Mouse (Mus musculus) heart, embryonic 13.5 days (tissue): ENCODE results near the gene Tmem268. TPM values are rescaled to one million over a fixed set of nuclear protein-coding genes. Genes with fewer than 3 reads are reported as not detected.

ENCODE experiments used
- ATAC-seq: fragments of 200-750 bp; cut with Nextera tagmentation; 2 replicates; pipeline ENCODE4 v1.8.0; 2017; ENCODE audit warnings: moderate TSS enrichment; ENCODE audit not compliant: insufficient number of reproducible peaks, low FRiP score, low TSS enrichment; ENCODE audit errors: extremely low read depth
- H3K27ac ChIP-seq: fragments of 300-500 bp; sonication (generic); replicated peaks from 2 replicates; pipeline ENCODE4 v1.5.1; 2015; ENCODE audit warnings: moderate library complexity, mild to moderate bottlenecking, inconsistent platforms
- H3K27me3 ChIP-seq: fragments of 300-500 bp; sonication (generic); replicated peaks from 2 replicates; pipeline ENCODE4 v1.6.1; 2015; ENCODE audit warnings: mild to moderate bottlenecking, inconsistent platforms
- H3K36me3 ChIP-seq: fragments of 300-500 bp; sonication (generic); 2 replicates; pipeline ENCODE4 v1.6.1; 2015; ENCODE audit warnings: mild to moderate bottlenecking, inconsistent platforms
- H3K4me1 ChIP-seq: fragments of 300-500 bp; sonication (generic); 2 replicates; pipeline ENCODE4 v1.6.1; 2015; ENCODE audit warnings: inconsistent platforms
- H3K4me2 ChIP-seq: fragments of 300-500 bp; sonication (generic); 2 replicates; pipeline ENCODE4 v1.6.1; 2015; ENCODE audit warnings: inconsistent platforms, mild to moderate bottlenecking, moderate library complexity
- H3K4me3 ChIP-seq: fragments of 300-500 bp; sonication (generic); 2 replicates; pipeline ENCODE4 v1.5.1; 2015; ENCODE audit warnings: moderate library complexity, mild to moderate bottlenecking, inconsistent platforms
- H3K9ac ChIP-seq: fragments of 300-500 bp; sonication (generic); 2 replicates; pipeline ENCODE4 v1.6.1; 2015; ENCODE audit warnings: inconsistent platforms, mild to moderate bottlenecking, moderate library complexity
- H3K9me3 ChIP-seq: fragments of 300-500 bp; sonication (generic); 2 replicates; pipeline ENCODE4 v1.6.1; 2016; ENCODE audit warnings: inconsistent platforms
- WGBS: fragments of 180-500 bp; shearing (Covaris S2); methylation state at CpG from one replicate; pipeline ENCODE4 v1.1.7; 2015; ENCODE audit warnings: mixed read lengths; 5-methylcytosine and 5-hydroxymethylcytosine counted together
- polyA plus RNA-seq: library from polyadenylated mRNA; unstranded; fragments of >200 nt; fragmentation: Nextera tagmentation; extraction: Ambion mirVana; gene quantifications from 2 replicates; pipeline ENCODE4 v1.2.1, GENCODE M21; 2015

Gene Tmem268
- polyA plus RNA-seq, 1 experiment from 2014 or later: 4.0 TPM

GRCm38 (mm10) chr4:63557124-63558059 lies 1.2 kb upstream of the Tmem268 start:
- Histone ChIP-seq H3K9me3 (no peaks in the 10 kb centered on the region), H3K36me3 (peaks cover 32% of the 10 kb centered on the region), H3K4me1 (peaks cover 41% of the 10 kb centered on the region), H3K9ac (peak overlapping the region; percentile 90; the same call in 1 of the 2 replicates), H3K4me2 (peak overlapping the region; percentile 87), H3K4me3 (peak overlapping the region; percentile 76; the same call in 1 of the 2 replicates), H3K27ac (peak overlapping the region; percentile 62), H3K27me3 (no peaks in the 10 kb centered on the region)
- no peak for ATAC-seq
- WGBS: 26% methylated on average over 16 of the region's 16 CpGs

GRCm38 (mm10) chr4:63559127-63559697 lies 631 bp downstream of the Tmem268 start:
- Histone ChIP-seq H3K4me1 (peaks cover 43% of the 10 kb centered on the region), H3K9ac (peak overlapping the region; percentile 90), H3K4me3 (peak overlapping the region; percentile 76), H3K27me3 (no peaks in the 10 kb centered on the region), H3K9me3 (no peaks in the 10 kb centered on the region), H3K27ac (peak overlapping the region; percentile 33; the same call in 1 of the 2 replicates), H3K36me3 (peaks cover 19% of the 10 kb centered on the region), H3K4me2 (peak overlapping the region; percentile 87)
- no peak for ATAC-seq
- WGBS: 40% methylated on average over 9 of the region's 9 CpGs

GRCm38 (mm10) chr4:63560079-63560478 lies 1.5 kb downstream of the Tmem268 start:
- ATAC-seq: no peak
- 0 out of 2 replicates have a peak overlapping the region, but pooled peaks have one; percentile 33 for H3K27ac ChIP-seq
- H3K27me3 ChIP-seq: no peaks in the 10 kb centered on the region
- H3K4me2 ChIP-seq: peak overlapping the region; percentile 87
- peaks cover 43% of the 10 kb centered on the region for H3K4me1 ChIP-seq
- peaks cover 10% of the 10 kb centered on the region for H3K36me3 ChIP-seq
- H3K9me3 ChIP-seq: no peaks in the 10 kb centered on the region
- H3K9ac ChIP-seq: 0 out of 2 replicates have a peak overlapping the region, but pooled peaks have one; percentile 28
- no peak overlapping the region for H3K4me3 ChIP-seq
- 53% methylated on average over 8 of the region's 8 CpGs for WGBS

GRCm38 (mm10) chr4:63561861-63562675 lies 3.5 kb downstream of the Tmem268 start:
- Histone ChIP-seq H3K9me3 (no peaks in the 10 kb centered on the region), H3K27ac (no peak overlapping the region)

GRCm38 (mm10) chr4:63562742-63563141 lies 4.2 kb downstream of the Tmem268 start:
- Histone ChIP-seq H3K9me3 (no peaks in the 10 kb centered on the region), H3K4me3 (no peak overlapping the region), H3K4me1 (peaks cover 27% of the 10 kb centered on the region), H3K4me2 (no peak overlapping the region), H3K9ac (no peak overlapping the region), H3K36me3 (peaks cover 12% of the 10 kb centered on the region), H3K27ac (no peak overlapping the region), H3K27me3 (no peaks in the 10 kb centered on the region)
- 69% methylated on average over 4 of the region's 4 CpGs for WGBS
- no peak for ATAC-seq

More at GRCm38 (mm10) chr4:63561861-63562675, 3.5 kb downstream of the Tmem268 start:
- WGBS: 66% methylated on average over 7 of the region's 7 CpGs
- H3K4me3 ChIP-seq: no peak overlapping the region
- H3K4me1 ChIP-seq: peaks cover 34% of the 10 kb centered on the region
- no peaks in the 10 kb centered on the region for H3K27me3 ChIP-seq
- H3K4me2 ChIP-seq: no peak overlapping the region
- no peak overlapping the region; the same call in 1 of the 2 replicates for H3K9ac ChIP-seq
- no peak for ATAC-seq
- H3K36me3 ChIP-seq: peaks cover 12% of the 10 kb centered on the region

GRCm38 (mm10) chr4:63567712-63568390 lies 9.3 kb downstream of the Tmem268 start:
- H3K9me3 ChIP-seq: no peaks in the 10 kb centered on the region
- no peak; the same call in 1 of the 2 replicates for ATAC-seq
- H3K27ac ChIP-seq: no peak overlapping the region
- no peak overlapping the region for H3K9ac ChIP-seq
- WGBS: 61% methylated on average over 10 of the region's 10 CpGs
- H3K27me3 ChIP-seq: no peaks in the 10 kb centered on the region
- peaks cover 11% of the 10 kb centered on the region; the same call in 1 of the 2 replicates for H3K4me1 ChIP-seq
- no peak overlapping the region for H3K4me3 ChIP-seq
- no peak overlapping the region for H3K4me2 ChIP-seq
- peaks cover 18% of the 10 kb centered on the region for H3K36me3 ChIP-seq

- no peak overlapping the region for H3K4me3 ChIP-seq
- H3K27ac ChIP-seq: no peak overlapping the region
- peaks cover 11% of the 10 kb centered on the region; the same call in 1 of the 2 replicates for H3K4me1 ChIP-seq
- H3K9ac ChIP-seq: no peak overlapping the region
- no peak for ATAC-seq
- peaks cover 28% of the 10 kb centered on the region for H3K36me3 ChIP-seq
- H3K9me3 ChIP-seq: 0 out of 2 replicates have a peak, but pooled peaks cover 7% of the 10 kb centered on the region
- 78% methylated on average over 8 of the region's 8 CpGs for WGBS
- no peaks in the 10 kb centered on the region for H3K27me3 ChIP-seq
- H3K4me2 ChIP-seq: no peak overlapping the region
Measured at GRCm38 (mm10) chr4:63569322-63569721, 10.7 kb downstream of the Tmem268 start.

- Histone ChIP-seq H3K36me3 (peaks cover 28% of the 10 kb centered on the region), H3K9ac (no peak overlapping the region), H3K27ac (no peak overlapping the region), H3K4me1 (peaks cover 11% of the 10 kb centered on the region; the same call in 1 of the 2 replicates), H3K4me2 (no peak overlapping the region), H3K27me3 (no peaks in the 10 kb centered on the region), H3K9me3 (0 out of 2 replicates have a peak, but pooled peaks cover 7% of the 10 kb centered on the region), H3K4me3 (no peak overlapping the region)
- ATAC-seq: no peak
- 50% methylated on average over 7 of the region's 7 CpGs for WGBS
Measured at GRCm38 (mm10) chr4:63570208-63570781, 11.7 kb downstream of the Tmem268 start.

GRCm38 (mm10) chr4:63572621-63573020 lies 14.0 kb downstream of the Tmem268 start:
- peaks cover 11% of the 10 kb centered on the region; the same call in 1 of the 2 replicates for H3K4me1 ChIP-seq
- H3K4me3 ChIP-seq: no peak overlapping the region
- 77% methylated on average over 5 of the region's 5 CpGs for WGBS
- H3K36me3 ChIP-seq: peaks cover 23% of the 10 kb centered on the region
- H3K27me3 ChIP-seq: no peaks in the 10 kb centered on the region
- H3K4me2 ChIP-seq: no peak overlapping the region
- no peak overlapping the region for H3K27ac ChIP-seq
- 0 out of 2 replicates have a peak, but pooled peaks cover 12% of the 10 kb centered on the region for H3K9me3 ChIP-seq
- ATAC-seq: no peak
- no peak overlapping the region for H3K9ac ChIP-seq

GRCm38 (mm10) chr4:63579649-63580048 lies 21.1 kb downstream of the Tmem268 start:
- Histone ChIP-seq H3K9me3 (0 out of 2 replicates have a peak, but pooled peaks cover 6% of the 10 kb centered on the region), H3K4me1 (no peaks in the 10 kb centered on the region), H3K36me3 (peaks cover 9% of the 10 kb centered on the region), H3K9ac (no peak overlapping the region), H3K4me2 (no peak overlapping the region), H3K27ac (no peak overlapping the region), H3K27me3 (no peaks in the 10 kb centered on the region), H3K4me3 (no peak overlapping the region)
- no peak for ATAC-seq
- 84% methylated on average over 14 of the region's 14 CpGs for WGBS
